Mouse (Mus musculus) erythroblast, embryonic 14.5 days (primary cell): Measurements from ENCODE around the gene Bmp8b.

Experiments used
- GATA1 ChIP-seq: IDR thresholded peaks from 2 replicates; pipeline ENCODE4 v1.6.1; 2012; ENCODE audit warnings: low read length, inconsistent platforms, mixed read lengths
- TAL1 ChIP-seq: IDR thresholded peaks from 3 replicates; pipeline ENCODE4 v1.6.1; 2012; ENCODE audit warnings: low read length, inconsistent platforms, mixed read lengths

- TF ChIP-seq GATA1 (no peak), TAL1 (no peak)
Measured at GRCm38 (mm10) chr4:123083323-123083902, 21.6 kb upstream of the Bmp8b start.
